Mouse (Mus musculus): Measurements from ENCODE around the gene Klhl35.

Klhl35 gene

GRCm38 (mm10) chr7:99465811-99466210 lies at the start of gene Klhl35:
TSS of gene Klhl35 (plus strand) at chr7:99466004.
- DNase-seq (ENCODE audit: low spot score in 2 of 2), result peak; percentile 59 to 76

- no peak for DNase-seq (ENCODE audit: low spot score in 2 of 2)
Observed at GRCm38 (mm10) chr7:99419311-99419710, 46.5 kb upstream of the Klhl35 start.

- no peak for DNase-seq (ENCODE audit: low spot score in 2 of 2)
Observed at GRCm38 (mm10) chr7:99421006-99421405, 44.8 kb upstream of the Klhl35 start.

- no peak for DNase-seq (ENCODE audit: low spot score in 2 of 2)
Observed at GRCm38 (mm10) chr7:99424538-99425155, 41.2 kb upstream of the Klhl35 start.

- no peak for DNase-seq (ENCODE audit: low spot score in 2 of 2)
Observed at GRCm38 (mm10) chr7:99425706-99426105, 40.1 kb upstream of the Klhl35 start.

GRCm38 (mm10) chr7:99427031-99427430 lies 38.8 kb upstream of the Klhl35 start:
- DNase-seq (ENCODE audit: low spot score in 2 of 2), result no peak

GRCm38 (mm10) chr7:99427987-99428386 lies 37.8 kb upstream of the Klhl35 start:
- DNase-seq (ENCODE audit: low spot score in 2 of 2), result no peak

GRCm38 (mm10) chr7:99428836-99429235 lies 37.0 kb upstream of the Klhl35 start:
- no peak for DNase-seq (ENCODE audit: low spot score in 2 of 2)

GRCm38 (mm10) chr7:99429786-99430185 lies 36.0 kb upstream of the Klhl35 start:
- peak; percentile 54 to 68 for DNase-seq (ENCODE audit: low spot score in 2 of 2)

GRCm38 (mm10) chr7:99430246-99430645 lies 35.6 kb upstream of the Klhl35 start:
- no peak for DNase-seq (ENCODE audit: low spot score in 2 of 2)

- DNase-seq (ENCODE audit: low spot score in 2 of 2), result peak; percentile 69 to 79
Observed at GRCm38 (mm10) chr7:99432248-99432647, 33.6 kb upstream of the Klhl35 start.

- DNase-seq (ENCODE audit: low spot score in 2 of 2), result no peak
Observed at GRCm38 (mm10) chr7:99432863-99433262, 32.9 kb upstream of the Klhl35 start.

GRCm38 (mm10) chr7:99434672-99435250 lies 31.0 kb upstream of the Klhl35 start:
- no peak for DNase-seq (ENCODE audit: low spot score in 2 of 2)

GRCm38 (mm10) chr7:99436530-99436929 lies 29.3 kb upstream of the Klhl35 start:
- no peak for DNase-seq (ENCODE audit: low spot score in 2 of 2)

GRCm38 (mm10) chr7:99438881-99439280 lies 26.9 kb upstream of the Klhl35 start:
- DNase-seq (ENCODE audit: low spot score in 2 of 2), result no peak

- DNase-seq (ENCODE audit: low spot score in 2 of 2), result no peak
Observed at GRCm38 (mm10) chr7:99441534-99442072, 24.2 kb upstream of the Klhl35 start.

- DNase-seq (ENCODE audit: low spot score in 2 of 2), result no peak
Observed at GRCm38 (mm10) chr7:99443164-99443563, 22.6 kb upstream of the Klhl35 start.

GRCm38 (mm10) chr7:99444012-99444411 lies 21.8 kb upstream of the Klhl35 start:
- DNase-seq (ENCODE audit: low spot score in 2 of 2), result no peak

- DNase-seq (ENCODE audit: low spot score in 2 of 2), result no peak
Observed at GRCm38 (mm10) chr7:99445833-99446232, 20.0 kb upstream of the Klhl35 start.

GRCm38 (mm10) chr7:99447323-99447722 lies 18.5 kb upstream of the Klhl35 start:
- DNase-seq (ENCODE audit: low spot score in 2 of 2), result no peak

GRCm38 (mm10) chr7:99448619-99449018 lies 17.2 kb upstream of the Klhl35 start:
- no peak for DNase-seq (ENCODE audit: low spot score in 2 of 2)

GRCm38 (mm10) chr7:99449063-99449462 lies 16.7 kb upstream of the Klhl35 start:
- DNase-seq (ENCODE audit: low spot score in 2 of 2), result no peak

- no peak for DNase-seq (ENCODE audit: low spot score in 2 of 2)
Observed at GRCm38 (mm10) chr7:99449751-99450150, 16.1 kb upstream of the Klhl35 start.
